Mouse (Mus musculus): Measurements from ENCODE around the gene Grcc10. TPM values are rescaled to one million over a fixed set of nuclear protein-coding genes. Genes with fewer than 3 reads are reported as not detected.

The Grcc10 gene
- polyA plus RNA-seq, 1 experiment from 2014 or later: 364 TPM

- H3K9me3 ChIP-seq: no peaks in the 10 kb centered on the region
- peak overlapping the region; percentile 94 for H3K9ac ChIP-seq
- H3K36me3 ChIP-seq: peaks cover 38% of the 10 kb centered on the region
- 65% methylated on average over 3 of the region's 3 CpGs for WGBS
- H3K27me3 ChIP-seq (replicated peaks): no peaks in the 10 kb centered on the region
- H3K4me1 ChIP-seq: peaks cover 53% of the 10 kb centered on the region
- H3K27ac ChIP-seq (replicated peaks): peak overlapping the region; percentile 99
- peak overlapping the region; percentile 72 for H3K4me3 ChIP-seq
- peak overlapping the region; percentile 89 for H3K4me2 ChIP-seq
- ATAC-seq (ENCODE audit: extremely low read depth, insufficient number of reproducible peaks, low FRiP score, low TSS enrichment): no peak
Measured at GRCm38 (mm10) chr6:124741842-124742241, 668 bp upstream of the Grcc10 start.

- H3K36me3 ChIP-seq: peaks cover 33% of the 10 kb centered on the region
- peak; percentile 1; the same call in 1 of the 2 replicates for ATAC-seq (ENCODE audit: extremely low read depth, insufficient number of reproducible peaks, low FRiP score, low TSS enrichment)
- H3K4me1 ChIP-seq: peaks cover 43% of the 10 kb centered on the region
- WGBS: under 1% methylated on average over 29 of the region's 29 CpGs
- H3K27ac ChIP-seq (replicated peaks): peak overlapping the region; percentile 99
- peak overlapping the region; percentile 72 for H3K4me3 ChIP-seq
- peak overlapping the region; percentile 94 for H3K9ac ChIP-seq
- peak overlapping the region; percentile 89 for H3K4me2 ChIP-seq
- H3K27me3 ChIP-seq (replicated peaks): no peaks in the 10 kb centered on the region
- H3K9me3 ChIP-seq: no peaks in the 10 kb centered on the region
Measured at GRCm38 (mm10) chr6:124740211-124740887, 825 bp downstream of the Grcc10 start.

GRCm38 (mm10) chr6:124739231-124739796 lies 1.9 kb downstream of the Grcc10 start:
- Histone ChIP-seq H3K36me3 (peaks cover 26% of the 10 kb centered on the region), H3K4me1 (peaks cover 33% of the 10 kb centered on the region), H3K27ac (replicated peaks) (peak overlapping the region; percentile 99; the same call in 1 of the 2 replicates), H3K4me3 (no peak overlapping the region), H3K9me3 (no peaks in the 10 kb centered on the region), H3K27me3 (replicated peaks) (no peaks in the 10 kb centered on the region), H3K4me2 (peak overlapping the region; percentile 89; the same call in 1 of the 2 replicates), H3K9ac (peak overlapping the region; percentile 30; the same call in 1 of the 2 replicates)
- WGBS: 85% methylated on average over 10 of the region's 10 CpGs
- no peak for ATAC-seq (ENCODE audit: extremely low read depth, insufficient number of reproducible peaks, low FRiP score, low TSS enrichment)

GRCm38 (mm10) chr6:124738511-124739023 lies 2.6 kb downstream of the Grcc10 start, which contains the start of gene Ptpn6:
Ptpn6 (minus strand) TSS chr6:124738714.
- H3K9me3 ChIP-seq: no peaks in the 10 kb centered on the region
- 33% methylated on average over 15 of the region's 15 CpGs for WGBS
- no peak within 1 kb of the TSS for H3K4me3 ChIP-seq
- H3K27me3 ChIP-seq (replicated peaks): no peaks in the 10 kb centered on the region
- peak within 1 kb of the TSS; percentile 47 for H3K9ac ChIP-seq
- H3K4me2 ChIP-seq: peak within 1 kb of the TSS; percentile 30
- peaks cover 32% of the 10 kb centered on the region for H3K4me1 ChIP-seq
- peaks cover 18% of the 10 kb centered on the region for H3K36me3 ChIP-seq
- peak within 1 kb of the TSS; percentile 99; the same call in 1 of the 2 replicates for H3K27ac ChIP-seq (replicated peaks)
- no peak for ATAC-seq (ENCODE audit: extremely low read depth, insufficient number of reproducible peaks, low FRiP score, low TSS enrichment)

- ATAC-seq (ENCODE audit: extremely low read depth, insufficient number of reproducible peaks, low FRiP score, low TSS enrichment): no peak
- H3K4me2 ChIP-seq: no peak overlapping the region
Measured at GRCm38 (mm10) chr6:124737040-124737439, 4.1 kb downstream of the Grcc10 start.

GRCm38 (mm10) chr6:124734417-124734816 lies 6.8 kb downstream of the Grcc10 start:
- no peak for ATAC-seq (ENCODE audit: extremely low read depth, insufficient number of reproducible peaks, low FRiP score, low TSS enrichment)
- peaks cover 7% of the 10 kb centered on the region; the same call in 1 of the 2 replicates for H3K36me3 ChIP-seq
- WGBS: 85% methylated on average over 3 of the region's 3 CpGs

More at GRCm38 (mm10) chr6:124737040-124737439, 4.1 kb downstream of the Grcc10 start:
- Histone ChIP-seq H3K9ac (no peak overlapping the region), H3K36me3 (peaks cover 7% of the 10 kb centered on the region; the same call in 1 of the 2 replicates), H3K27me3 (replicated peaks) (no peaks in the 10 kb centered on the region), H3K4me1 (peaks cover 36% of the 10 kb centered on the region), H3K27ac (replicated peaks) (no peak overlapping the region), H3K9me3 (no peaks in the 10 kb centered on the region), H3K4me3 (no peak overlapping the region)
- 85% methylated on average over 11 of the region's 11 CpGs for WGBS

GRCm38 (mm10) chr6:124732476-124733370 lies 8.5 kb downstream of the Grcc10 start:
- no peak for ATAC-seq (ENCODE audit: extremely low read depth, insufficient number of reproducible peaks, low FRiP score, low TSS enrichment)
- peaks cover 8% of the 10 kb centered on the region for H3K4me1 ChIP-seq
- no peaks in the 10 kb centered on the region for H3K27me3 ChIP-seq (replicated peaks)
- 48% methylated on average over 19 of the region's 19 CpGs for WGBS
- H3K4me2 ChIP-seq: 0 out of 2 replicates have a peak overlapping the region, but pooled peaks have one; percentile 2
- H3K27ac ChIP-seq (replicated peaks): no peak overlapping the region
- H3K9ac ChIP-seq: peak overlapping the region; percentile 50
- peak overlapping the region; percentile 8; the same call in 1 of the 2 replicates for H3K4me3 ChIP-seq
- H3K36me3 ChIP-seq: no peaks in the 10 kb centered on the region
- no peaks in the 10 kb centered on the region for H3K9me3 ChIP-seq

More at GRCm38 (mm10) chr6:124734417-124734816, 6.8 kb downstream of the Grcc10 start:
- H3K27me3 ChIP-seq (replicated peaks): no peaks in the 10 kb centered on the region
- no peak overlapping the region for H3K4me2 ChIP-seq
- no peak overlapping the region for H3K9ac ChIP-seq
- H3K4me1 ChIP-seq: peaks cover 21% of the 10 kb centered on the region
- no peaks in the 10 kb centered on the region for H3K9me3 ChIP-seq
- H3K27ac ChIP-seq (replicated peaks): no peak overlapping the region
- H3K4me3 ChIP-seq: no peak overlapping the region

GRCm38 (mm10) chr6:124731038-124731437 lies 10.1 kb downstream of the Grcc10 start:
- H3K9ac ChIP-seq: no peak overlapping the region
- ATAC-seq (ENCODE audit: extremely low read depth, insufficient number of reproducible peaks, low FRiP score, low TSS enrichment): no peak
- no peaks in the 10 kb centered on the region for H3K27me3 ChIP-seq (replicated peaks)
- no peaks in the 10 kb centered on the region for H3K9me3 ChIP-seq
- no peak overlapping the region for H3K4me2 ChIP-seq
- H3K36me3 ChIP-seq: no peaks in the 10 kb centered on the region
- peaks cover 8% of the 10 kb centered on the region for H3K4me1 ChIP-seq
- no peak overlapping the region for H3K4me3 ChIP-seq
- 80% methylated on average over 7 of the region's 7 CpGs for WGBS
- H3K27ac ChIP-seq (replicated peaks): no peak overlapping the region

GRCm38 (mm10) chr6:124729850-124730705 lies 11.1 kb downstream of the Grcc10 start:
- Histone ChIP-seq H3K4me3 (no peak overlapping the region), H3K27ac (replicated peaks) (no peak overlapping the region), H3K4me2 (no peak overlapping the region), H3K36me3 (no peaks in the 10 kb centered on the region), H3K9ac (no peak overlapping the region), H3K4me1 (peaks cover 8% of the 10 kb centered on the region), H3K27me3 (replicated peaks) (no peaks in the 10 kb centered on the region), H3K9me3 (no peaks in the 10 kb centered on the region)
- no peak for ATAC-seq (ENCODE audit: extremely low read depth, insufficient number of reproducible peaks, low FRiP score, low TSS enrichment)
- WGBS: 64% methylated on average over 8 of the region's 8 CpGs

GRCm38 (mm10) chr6:124728621-124729020 lies 12.6 kb downstream of the Grcc10 start:
- H3K27me3 ChIP-seq (replicated peaks): no peaks in the 10 kb centered on the region
- no peak overlapping the region for H3K9ac ChIP-seq
- no peaks in the 10 kb centered on the region for H3K9me3 ChIP-seq
- WGBS: 77% methylated on average over 10 of the region's 10 CpGs
- ATAC-seq (ENCODE audit: extremely low read depth, insufficient number of reproducible peaks, low FRiP score, low TSS enrichment): no peak
- no peak overlapping the region for H3K4me3 ChIP-seq
- no peak overlapping the region for H3K4me2 ChIP-seq
- H3K27ac ChIP-seq (replicated peaks): no peak overlapping the region
- H3K4me1 ChIP-seq: peaks cover 8% of the 10 kb centered on the region
- H3K36me3 ChIP-seq: no peaks in the 10 kb centered on the region

All from heart, embryonic 13.5 days (tissue).